Mouse (Mus musculus): ENCODE measurements around the gene Adamts10.
A peak's percentile ranks its signal among the peaks of the same experiment; 100 is the strongest.

The Adamts10 gene

DNA sequence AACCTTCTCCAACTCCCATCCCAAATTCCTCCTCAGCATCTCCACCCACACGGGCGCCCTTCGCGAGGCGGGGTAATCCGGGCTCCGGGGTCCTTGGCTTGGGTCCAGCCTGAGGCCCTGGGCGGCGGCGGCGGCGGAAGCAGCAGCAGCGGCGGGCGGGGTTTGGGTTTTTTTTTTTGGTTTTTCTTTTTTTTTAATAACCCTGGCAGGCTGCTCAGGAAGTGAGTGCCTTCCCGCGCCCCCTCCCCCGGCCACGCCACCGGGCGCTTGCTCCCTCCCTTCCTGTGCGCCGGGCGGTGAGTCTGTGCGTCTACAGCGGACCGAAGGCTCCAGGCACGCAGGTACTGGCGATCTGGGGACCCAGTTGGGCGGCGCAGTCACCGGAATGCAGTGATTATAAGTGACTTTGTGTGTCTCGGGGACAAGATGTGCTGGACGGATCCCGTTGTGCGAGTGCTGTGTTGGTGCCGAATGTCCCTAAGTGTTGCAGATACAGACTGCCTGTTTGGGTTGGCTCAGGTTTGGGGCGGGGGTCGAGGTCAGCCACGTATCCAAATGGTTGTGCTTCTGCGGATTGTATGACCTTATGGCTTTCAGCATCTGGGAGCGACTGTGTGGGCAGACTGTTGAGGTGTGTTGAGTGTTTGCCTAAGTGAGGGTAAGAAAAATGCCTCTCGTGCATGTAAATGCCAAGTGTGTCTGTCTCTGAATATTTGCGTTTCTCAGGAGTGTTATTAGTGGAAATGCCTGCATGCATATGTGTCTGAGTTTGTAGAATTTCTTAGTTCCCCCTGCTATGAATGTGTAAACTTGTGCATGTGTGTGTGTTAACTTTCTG lies at the start of gene Adamts10:
TSS of gene Adamts10 (plus strand) at position 287 of the 838 bp plus-strand sequence.
- DNase-seq (ENCODE audit: low read depth, low spot score): peak; percentile 88

DNA sequence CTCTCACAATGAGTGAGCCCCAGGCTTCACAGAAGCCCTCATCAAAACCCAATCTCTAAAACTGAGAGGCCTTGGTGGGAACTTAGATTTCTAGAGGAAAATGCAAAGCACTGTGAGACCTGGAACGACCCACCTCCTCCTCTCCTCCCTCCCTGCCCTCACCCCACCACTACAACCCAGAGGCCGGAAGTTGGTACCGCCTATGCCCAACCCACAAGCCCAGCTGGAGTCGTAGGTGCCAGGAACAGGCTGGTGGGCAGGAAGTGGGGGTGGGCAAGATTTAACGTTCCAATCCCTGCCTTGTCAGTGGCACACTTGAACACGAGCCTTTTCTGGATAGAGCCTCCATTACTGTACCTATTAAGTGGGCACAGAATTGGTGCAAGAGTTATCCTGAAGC lies 40.0 kb upstream of the Adamts10 start:
- peak; percentile 85 for DNase-seq (ENCODE audit: low read depth, low spot score)

- no peak for DNase-seq (ENCODE audit: low read depth, low spot score)
These were observed 36.8 kb upstream of the Adamts10 start for GRCm38 (mm10) chr17:33487211-33487610.

DNA sequence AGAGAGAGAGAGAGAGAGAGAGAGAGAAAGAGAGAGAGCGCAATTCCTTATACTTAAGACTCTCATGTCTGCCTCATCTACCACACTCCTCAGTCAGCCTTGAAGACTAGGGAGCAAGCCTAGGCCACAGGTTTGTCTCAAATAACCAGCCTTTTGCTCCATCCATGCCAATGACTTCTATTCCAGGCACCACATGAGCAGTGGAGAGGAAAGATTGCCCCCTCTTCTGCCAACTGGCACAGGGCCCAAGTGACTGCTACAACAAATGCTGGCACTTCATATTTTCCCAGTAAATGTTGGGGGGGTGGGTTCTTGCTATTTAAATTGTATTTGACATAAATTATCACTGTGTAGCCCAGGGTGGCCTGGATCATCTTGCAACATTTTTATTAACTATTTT lies 36.4 kb upstream of the Adamts10 start:
- DNase-seq (ENCODE audit: low read depth, low spot score): no peak

DNA sequence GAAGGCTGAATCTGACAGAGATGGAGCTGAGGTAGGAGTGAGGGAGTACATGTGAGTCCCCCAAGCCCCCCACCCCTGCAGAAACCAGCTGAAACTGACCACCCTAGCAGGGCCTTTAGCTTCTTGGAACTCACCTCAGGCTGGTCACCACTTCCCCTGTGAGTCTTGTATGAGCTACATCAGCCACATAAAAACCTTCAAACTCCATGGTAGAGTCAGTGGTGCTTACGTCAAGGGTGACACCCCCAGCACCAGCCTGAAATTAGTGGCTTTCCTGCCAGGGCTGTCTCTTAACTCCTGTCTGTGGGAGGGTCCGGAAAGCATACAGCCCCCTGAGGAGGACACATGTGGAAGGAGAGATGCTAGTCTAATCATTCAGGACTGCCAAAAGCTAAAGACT lies 32.6 kb upstream of the Adamts10 start:
- peak; percentile 45 for DNase-seq (ENCODE audit: low read depth, low spot score)

- peak; percentile 72 for DNase-seq (ENCODE audit: low read depth, low spot score)
These were observed 30.9 kb upstream of the Adamts10 start for GRCm38 (mm10) chr17:33493065-33493464.

DNA sequence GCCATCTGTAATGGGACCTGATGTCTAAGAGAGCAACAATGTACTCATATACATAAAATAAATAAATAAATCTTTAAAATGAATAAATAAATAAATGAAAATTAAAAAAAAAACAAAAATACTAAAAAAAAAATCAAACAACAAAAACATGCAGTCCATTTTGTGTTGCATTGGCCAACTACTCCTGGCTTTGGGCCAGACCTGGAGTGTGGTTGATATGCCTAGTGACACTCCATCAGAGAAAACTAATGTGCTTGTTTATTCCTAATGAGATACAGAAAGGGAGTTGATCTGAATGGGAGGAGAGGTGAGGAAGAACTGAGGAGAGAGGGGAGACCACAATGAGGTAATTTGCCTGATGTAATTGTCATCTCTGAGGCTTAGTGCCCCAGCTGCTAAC lies 29.4 kb upstream of the Adamts10 start:
- DNase-seq (ENCODE audit: low read depth, low spot score): no peak

DNA sequence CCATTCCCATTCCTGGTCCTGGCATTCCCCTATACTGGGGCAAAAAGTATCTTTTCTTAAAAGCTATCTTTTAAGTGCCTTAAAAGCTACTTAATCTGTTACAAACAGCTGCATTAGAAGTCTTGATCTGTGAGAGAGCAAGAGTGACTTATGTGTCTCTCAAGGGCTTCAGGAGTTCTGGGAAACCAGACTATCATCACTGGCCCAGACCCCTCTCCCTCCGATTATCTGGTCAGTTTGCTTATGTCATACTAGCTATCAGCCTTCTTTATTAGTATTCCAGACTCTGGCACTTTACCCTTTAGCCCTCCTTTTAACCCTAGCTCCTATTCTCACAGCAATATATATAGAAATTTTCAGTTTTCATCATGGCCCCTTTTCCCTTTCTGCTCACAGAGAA lies 25.1 kb upstream of the Adamts10 start:
- DNase-seq (ENCODE audit: low read depth, low spot score): no peak

- no peak for DNase-seq (ENCODE audit: low read depth, low spot score)
These were observed 15.6 kb upstream of the Adamts10 start for GRCm38 (mm10) chr17:33508386-33508785.

DNA sequence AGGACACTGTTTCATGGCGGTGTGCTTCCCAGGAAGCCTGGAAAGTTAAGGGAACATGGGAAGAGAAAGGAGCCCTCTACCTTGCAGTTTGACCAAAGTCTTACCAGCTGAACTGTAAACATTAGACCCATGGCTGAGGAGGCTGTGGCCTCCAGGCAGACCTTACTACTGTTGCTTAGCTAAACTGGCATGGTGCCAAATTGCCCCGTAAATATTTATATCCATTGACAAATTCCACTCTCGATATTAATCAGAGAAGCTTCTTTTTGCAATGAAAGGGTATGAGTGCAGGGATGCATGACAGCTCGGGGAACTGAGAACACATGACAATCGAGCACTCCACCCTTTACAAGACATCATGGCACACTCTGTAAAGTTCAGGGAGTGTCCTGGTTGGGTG lies 13.8 kb upstream of the Adamts10 start:
- no peak for DNase-seq (ENCODE audit: low read depth, low spot score)

DNA sequence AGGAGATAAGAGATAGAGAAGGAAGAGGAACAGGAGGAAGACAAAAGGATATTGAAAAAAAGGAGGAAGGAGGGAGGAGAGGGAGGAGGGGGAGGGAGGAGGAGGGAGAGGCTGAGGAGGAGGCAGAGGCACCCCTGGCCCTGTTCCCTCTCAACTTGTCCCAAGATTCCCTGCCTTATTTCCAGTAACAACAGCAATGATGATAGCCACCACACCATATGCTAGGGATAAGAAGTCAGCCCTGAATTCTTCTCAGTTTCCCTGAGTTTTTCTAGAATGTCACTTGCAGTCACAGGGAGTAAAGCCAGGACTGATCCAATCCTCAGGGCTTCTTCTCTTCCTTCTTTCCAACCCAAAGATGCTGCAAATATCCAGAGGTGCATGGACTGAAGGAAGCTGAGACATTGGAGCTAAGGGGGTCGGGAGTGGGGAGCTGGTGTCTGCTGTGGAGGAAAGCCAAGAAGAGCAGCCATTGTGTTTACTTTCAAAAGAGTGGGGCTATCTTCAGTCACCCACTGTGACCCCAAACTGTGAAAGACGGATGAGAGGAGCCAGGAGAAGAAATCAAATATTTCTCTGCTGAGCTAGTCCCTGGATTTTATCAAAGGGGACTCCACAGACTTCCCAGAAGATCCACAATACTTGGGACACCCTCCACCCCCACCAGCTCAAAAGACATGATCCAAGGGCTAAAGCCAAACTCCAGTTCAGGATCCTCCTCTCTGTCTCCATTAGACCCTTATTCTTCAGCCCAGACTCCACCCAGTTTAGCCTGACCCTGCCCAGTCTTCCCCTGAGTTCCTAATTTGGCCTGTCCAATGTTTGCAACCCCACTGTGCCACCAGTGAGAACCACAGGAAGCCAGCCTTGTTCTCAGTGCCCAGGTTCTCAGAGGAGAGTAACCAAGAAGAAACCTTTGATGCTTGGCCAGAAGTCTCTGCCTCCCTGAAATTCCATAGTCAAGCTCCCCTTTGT lies 11.3 kb upstream of the Adamts10 start:
- DNase-seq (ENCODE audit: low read depth, low spot score): no peak

DNA sequence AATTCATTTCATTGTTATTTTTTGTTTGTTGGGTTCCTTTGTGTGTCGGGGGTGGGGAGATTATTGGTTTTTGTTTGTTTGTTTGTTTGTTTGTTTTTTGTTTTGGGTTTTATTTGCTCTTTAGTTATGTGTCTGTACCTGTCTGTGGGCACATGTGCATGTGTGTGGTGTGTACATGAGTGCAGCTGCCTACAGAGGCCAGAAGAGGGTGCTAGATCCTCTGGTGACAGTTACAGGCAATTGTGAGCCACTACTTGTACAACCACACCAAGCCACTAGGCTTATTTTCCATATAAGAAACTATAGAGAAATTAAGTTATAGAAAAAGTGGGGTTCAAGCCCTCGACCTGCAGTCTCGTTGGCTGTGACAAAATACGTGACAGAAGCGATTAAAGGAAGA lies 10.1 kb upstream of the Adamts10 start:
- DNase-seq (ENCODE audit: low read depth, low spot score): peak; percentile 16

DNA sequence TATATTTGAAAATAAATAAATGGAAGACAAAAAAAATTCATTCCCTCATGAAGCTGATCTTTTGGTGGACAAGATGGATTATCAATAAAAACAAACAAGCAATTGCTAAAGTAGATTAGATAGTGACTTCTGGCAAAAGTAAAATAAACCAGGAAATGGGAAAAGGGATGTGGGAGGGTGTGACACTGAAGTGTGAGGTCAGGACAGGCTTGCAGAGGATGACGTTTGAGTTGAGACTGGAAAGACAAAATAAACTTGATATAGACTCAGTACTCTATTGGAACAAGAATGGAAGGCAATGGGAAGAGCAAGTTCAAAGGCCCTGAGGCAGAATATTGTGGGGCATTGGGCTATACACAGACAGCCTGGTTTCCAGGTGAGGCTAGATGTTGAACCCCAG lies 3.6 kb upstream of the Adamts10 start:
- no peak for DNase-seq (ENCODE audit: low read depth, low spot score)

DNA sequence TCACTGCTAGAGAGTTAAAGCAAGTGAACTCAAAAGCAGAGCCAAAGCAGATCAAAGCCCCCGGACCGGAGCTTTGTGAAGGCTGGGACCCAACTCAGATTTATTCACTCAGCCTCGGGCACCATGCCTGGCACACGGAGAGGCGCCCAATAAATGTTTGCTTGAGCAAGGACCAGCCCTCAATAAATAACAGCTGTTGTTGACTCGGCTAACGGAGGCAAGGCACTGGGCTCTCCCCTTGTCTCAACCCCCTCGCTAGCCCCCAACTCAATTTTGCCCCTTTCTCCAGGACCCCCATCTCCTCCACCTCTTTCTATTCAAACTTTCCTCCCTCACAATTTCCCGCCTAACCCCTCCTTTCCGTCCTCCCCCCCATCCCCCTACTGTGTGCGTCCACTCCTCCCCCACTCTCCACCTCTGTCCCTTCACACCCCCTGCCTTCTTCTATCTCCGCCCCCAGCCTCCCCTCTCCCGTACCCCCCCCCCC lies 530 bp upstream of the Adamts10 start:
- DNase-seq (ENCODE audit: low read depth, low spot score): peak; percentile 12

GRCm38 (mm10) chr17:33524806-33525373 lies 886 bp downstream of the Adamts10 start:
- peak; percentile 19 for DNase-seq (ENCODE audit: low read depth, low spot score)

- no peak for DNase-seq (ENCODE audit: low read depth, low spot score)
These were observed 2.5 kb downstream of the Adamts10 start for GRCm38 (mm10) chr17:33526506-33526905.

GRCm38 (mm10) chr17:33539106-33539675 lies 15.2 kb downstream of the Adamts10 start:
- peak; percentile 63 for DNase-seq (ENCODE audit: low read depth, low spot score)

DNA sequence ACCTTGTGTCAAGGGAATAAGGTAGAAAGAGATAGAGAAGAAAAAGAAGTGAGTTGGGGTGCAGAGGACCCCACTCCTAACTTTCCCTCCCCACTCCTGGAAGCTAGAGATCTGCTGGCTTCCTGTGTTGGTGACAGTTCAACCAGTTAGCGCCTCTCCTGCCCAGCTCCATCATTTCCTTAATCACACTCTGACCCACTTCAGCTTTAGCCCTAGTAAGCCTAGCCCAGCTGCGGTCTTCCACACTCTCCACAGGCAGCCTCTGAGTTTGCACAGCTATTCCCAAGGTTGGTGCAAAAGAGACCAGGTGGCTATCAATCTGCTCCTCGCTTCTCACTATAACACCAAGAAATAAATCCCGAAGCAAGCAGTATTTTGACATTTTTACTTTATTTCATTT lies 15.9 kb downstream of the Adamts10 start:
- DNase-seq (ENCODE audit: low read depth, low spot score): no peak

DNA sequence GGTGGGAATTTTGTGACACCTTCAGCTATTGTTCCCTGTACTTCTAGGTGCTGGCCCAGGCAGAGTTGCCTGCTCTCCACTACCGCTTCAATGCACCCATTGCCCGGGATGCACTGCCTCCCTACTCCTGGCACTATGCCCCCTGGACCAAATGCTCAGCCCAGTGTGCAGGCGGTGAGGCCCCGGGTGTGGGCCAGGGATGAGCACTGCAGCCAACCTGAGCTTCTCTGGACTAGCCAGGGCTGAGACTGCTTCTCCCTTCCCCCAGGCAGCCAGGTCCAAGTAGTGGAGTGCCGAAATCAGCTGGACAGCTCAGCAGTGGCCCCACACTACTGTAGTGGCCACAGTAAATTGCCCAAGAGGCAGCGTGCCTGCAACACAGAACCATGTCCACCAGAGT lies 25.2 kb downstream of the Adamts10 start:
- DNase-seq (ENCODE audit: low read depth, low spot score): no peak

DNA sequence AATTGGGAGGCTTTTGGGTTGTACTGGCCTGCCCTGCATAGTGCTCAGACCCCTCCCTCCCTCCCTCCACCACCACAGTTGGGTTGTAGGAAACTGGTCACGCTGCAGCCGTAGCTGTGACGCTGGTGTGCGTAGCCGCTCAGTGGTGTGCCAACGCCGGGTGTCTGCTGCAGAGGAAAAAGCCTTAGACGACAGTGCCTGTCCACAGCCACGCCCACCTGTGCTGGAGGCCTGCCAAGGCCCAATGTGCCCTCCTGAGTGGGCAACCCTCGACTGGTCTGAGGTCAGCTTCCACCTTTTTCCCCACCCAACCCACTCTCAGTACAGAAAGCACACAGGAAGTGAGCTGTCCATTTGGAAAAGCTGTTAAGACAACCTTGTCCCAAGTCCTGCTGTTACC lies 26.4 kb downstream of the Adamts10 start:
- DNase-seq (ENCODE audit: low read depth, low spot score): peak; percentile 46

DNA sequence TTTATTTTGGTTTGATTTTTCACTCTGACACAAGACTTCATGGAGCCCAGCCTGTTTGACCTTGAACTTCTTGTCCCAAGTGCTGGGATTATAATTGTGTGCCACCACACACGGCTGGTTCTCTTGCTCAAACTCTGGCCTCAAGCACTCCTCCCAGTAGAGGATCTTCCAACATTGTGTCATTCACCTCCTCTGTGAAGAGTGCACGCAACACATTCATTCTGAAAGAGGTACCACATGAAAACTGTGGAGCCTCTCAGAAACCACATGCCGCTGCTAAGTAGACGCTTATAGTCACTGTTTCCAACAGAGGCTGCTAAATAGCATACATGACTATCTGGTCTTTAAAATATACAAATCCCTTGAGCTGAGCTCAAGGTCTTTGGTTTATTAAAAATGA lies 28.1 kb downstream of the Adamts10 start:
- peak; percentile 61 for DNase-seq (ENCODE audit: low read depth, low spot score)

- peak; percentile 65 for DNase-seq (ENCODE audit: low read depth, low spot score)
These were observed 29.0 kb downstream of the Adamts10 start for GRCm38 (mm10) chr17:33552964-33553363.
